Mouse (Mus musculus): ENCODE data around the gene Itga9.

GRCm38 (mm10) chr9:118606148-118606816 lies at the start of gene Itga9:
- TF ChIP-seq CTCF (conservative IDR thresholded peaks at IDR 0.05; ENCODE audit: insufficient read depth, insufficient read length, low read depth, low read length) (peak; percentile 63), POLR2A (IDR thresholded peaks at IDR 0.05; ENCODE audit: low read depth, low read length) (no peak)
